Mouse (Mus musculus) CH12.LX (cell line): Measurements from ENCODE around the gene Plppr3.

ENCODE experiments used
- CHD1 ChIP-seq: IDR thresholded peaks from 2 replicates; pipeline ENCODE4 v1.6.1; 2012; ENCODE audit warnings: low read depth, low read length, improper control_type of control experiment, inconsistent platforms
- CTCF ChIP-seq, 2 experiments: IDR thresholded peaks in 1 of 2; conservative IDR thresholded peaks in 1 of 2; 2 replicates each; pipeline ENCODE4 v1.5.1; 2011 to 2012; ENCODE audit warnings: low read depth in 2 of 2, low read length in 2 of 2, improper control_type of control experiment in 1 of 2, inconsistent platforms in 1 of 2, mild to moderate bottlenecking in 1 of 2, moderate library complexity in 1 of 2
- E2F4 ChIP-seq: IDR thresholded peaks from 2 replicates; pipeline ENCODE4 v1.6.1; 2011; ENCODE audit warnings: low read depth, low read length, improper control_type of control experiment; ENCODE audit not compliant: insufficient replicate concordance
- ELF1 ChIP-seq: IDR thresholded peaks from 2 replicates; pipeline ENCODE4 v1.6.1; 2014; ENCODE audit warnings: low read depth, mild to moderate bottlenecking, inconsistent platforms, low read length, improper control_type of control experiment
- JUN ChIP-seq: IDR thresholded peaks from 2 replicates; pipeline ENCODE4 v1.6.1; 2011; ENCODE audit warnings: low read depth, mild to moderate bottlenecking, low read length, improper control_type of control experiment, moderate library complexity; ENCODE audit not compliant: insufficient read depth
- JUND ChIP-seq: conservative IDR thresholded peaks from 2 replicates; pipeline ENCODE4 v1.6.1; 2011; ENCODE audit warnings: low read depth, low read length, improper control_type of control experiment
- MAZ ChIP-seq: IDR thresholded peaks from 2 replicates; pipeline ENCODE4 v1.6.1; 2012; ENCODE audit warnings: low read depth, mild to moderate bottlenecking, inconsistent platforms, low read length, improper control_type of control experiment, moderate library complexity
- POLR2A ChIP-seq: IDR thresholded peaks from 2 replicates; pipeline ENCODE4 v1.6.1; 2011; ENCODE audit warnings: low read depth, mild to moderate bottlenecking, improper control_type of control experiment, low read length
- SMC3 ChIP-seq: IDR thresholded peaks from 2 replicates; pipeline ENCODE4 v1.6.1; 2011; ENCODE audit warnings: low read depth, low read length, improper control_type of control experiment
- USF1 ChIP-seq: IDR thresholded peaks from 2 replicates; pipeline ENCODE4 v1.6.1; 2014; ENCODE audit warnings: low read depth, mild to moderate bottlenecking, inconsistent platforms, low read length, improper control_type of control experiment
- ZC3H11A ChIP-seq: IDR thresholded peaks from 2 replicates; pipeline ENCODE4 v1.6.1; 2012; ENCODE audit warnings: low read depth, mild to moderate bottlenecking, inconsistent platforms, low read length, improper control_type of control experiment
- ZMIZ1 ChIP-seq: IDR thresholded peaks from 2 replicates; pipeline ENCODE4 v1.6.1; 2012; ENCODE audit warnings: low read depth, mild to moderate bottlenecking, inconsistent platforms, low read length, improper control_type of control experiment

GRCm38 (mm10) chr10:79811736-79812637 is 62.4 kb downstream of the Plppr3 start:
- TF ChIP-seq ZC3H11A: no peak
- no peak for TF ChIP-seq USF1
- TF ChIP-seq MAZ: no peak
- no peak for TF ChIP-seq POLR2A
- no peak for TF ChIP-seq ZMIZ1
- peak; percentile 83 for TF ChIP-seq SMC3
- no peak for TF ChIP-seq ELF1
- TF ChIP-seq JUN: no peak
- TF ChIP-seq JUND: no peak
- no peak for TF ChIP-seq E2F4
- no peak for TF ChIP-seq CHD1
- TF ChIP-seq CTCF (conservative IDR thresholded peaks at IDR 0.05 in 1 of 2, IDR thresholded peaks at IDR 0.05 in 1 of 2; ENCODE audit: low read depth in 2 of 2, low read length in 2 of 2): peak; percentile 90 to 93
